Mouse (Mus musculus) lung, embryonic 14.5 days (tissue): ENCODE measurements around the gene Lgals3. TPM values are rescaled to one million over a fixed set of nuclear protein-coding genes. Genes with fewer than 3 reads are reported as not detected.

Experiments used
- ATAC-seq: fragments of 200-750 bp; cut with Nextera tagmentation; 2 replicates; pipeline ENCODE4 v1.8.0; 2017; ENCODE audit warnings: mild to moderate bottlenecking, moderate TSS enrichment, moderate library complexity; ENCODE audit not compliant: insufficient read depth
- DNase-seq: peaks from one replicate; pipeline ENCODE4 v3.0.0-alpha.2; 2015
- H3K27ac ChIP-seq: fragments of 300-500 bp; sonication (generic); 2 replicates; pipeline ENCODE4 v1.5.1; 2014; ENCODE audit warnings: low read depth, mild to moderate bottlenecking, moderate library complexity
- H3K27me3 ChIP-seq: fragments of 300-500 bp; sonication (generic); 2 replicates; pipeline ENCODE4 v1.6.1; 2014; ENCODE audit warnings: low read length, control low read depth; ENCODE audit not compliant: insufficient read depth
- H3K36me3 ChIP-seq: fragments of 300-500 bp; sonication (generic); 2 replicates; pipeline ENCODE4 v1.6.1; 2014; ENCODE audit warnings: control low read depth; ENCODE audit not compliant: insufficient read depth
- H3K4me1 ChIP-seq: fragments of 300-500 bp; sonication (generic); 2 replicates; pipeline ENCODE4 v1.6.1; 2014; ENCODE audit warnings: antibody characterized with exemption, control low read depth; ENCODE audit not compliant: insufficient read depth
- H3K4me2 ChIP-seq: fragments of 300-500 bp; sonication (generic); 2 replicates; pipeline ENCODE4 v1.6.1; 2014; ENCODE audit warnings: mild to moderate bottlenecking
- H3K4me3 ChIP-seq: fragments of 300-500 bp; sonication (generic); 2 replicates; pipeline ENCODE4 v1.5.1; 2014; ENCODE audit warnings: low read depth, low read length
- H3K9ac ChIP-seq: fragments of 300-500 bp; sonication (generic); 2 replicates; pipeline ENCODE4 v1.6.1; 2014
- H3K9me3 ChIP-seq: fragments of 300-500 bp; sonication (generic); 2 replicates; pipeline ENCODE4 v1.6.1; 2016; ENCODE audit warnings: low read depth, low read length, control low read depth
- CTCF ChIP-seq: IDR thresholded peaks from 2 replicates; pipeline ENCODE4 v1.5.1; 2016; ENCODE audit warnings: antibody characterized with exemption, low read depth
- WGBS: fragments of 180-500 bp; shearing (Covaris S2); extraction: QIAGEN DNeasy Blood & Tissue Kit; methylation state at CpG from one replicate; pipeline ENCODE4 v1.1.7; 2014; 5-methylcytosine and 5-hydroxymethylcytosine counted together
- polyA plus RNA-seq: library from polyadenylated mRNA; unstranded; fragments of >200 nt; fragmentation: Nextera tagmentation; extraction: Ambion mirVana; gene quantifications from 2 replicates; pipeline ENCODE4 v1.2.1, GENCODE M21; 2014

The Lgals3 gene
- polyA plus RNA-seq, 1 experiment from 2014 or later = 8.1 TPM

DNA sequence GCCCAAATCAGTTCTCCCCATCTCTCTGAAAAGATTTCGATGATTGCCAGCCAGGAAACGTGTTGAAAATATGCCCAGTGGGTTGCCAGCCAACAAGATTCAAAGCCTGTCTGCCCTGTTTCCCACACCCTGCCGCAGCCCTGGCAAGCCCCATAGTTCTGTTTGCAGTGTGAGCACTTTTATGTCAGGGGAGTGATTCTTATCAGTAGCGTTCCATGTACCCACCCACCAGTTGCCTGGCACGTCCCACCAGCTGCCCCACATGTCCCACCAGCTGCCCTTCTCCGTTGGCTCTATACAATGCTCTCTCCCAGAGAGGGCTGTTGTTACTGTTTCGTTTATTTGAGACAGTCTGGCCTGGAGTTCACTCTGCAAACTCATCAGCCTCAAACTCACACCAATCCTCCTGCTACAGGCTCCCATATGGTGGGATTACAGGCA lies 650 bp upstream of the Lgals3 start:
- WGBS = 29% methylated on average over 7 of the region's 7 CpGs
- Histone ChIP-seq H3K4me1 (peaks cover 8% of the 10 kb centered on the region; the same call in 1 of the 2 replicates), H3K4me3 (no peak overlapping the region), H3K9me3 (no peaks in the 10 kb centered on the region), H3K27me3 (no peaks in the 10 kb centered on the region), H3K36me3 (no peaks in the 10 kb centered on the region), H3K4me2 (no peak overlapping the region), H3K27ac (peak overlapping the region; percentile 48; the same call in 1 of the 2 replicates), H3K9ac (no peak overlapping the region)
- peak; percentile 43 for DNase-seq
- ATAC-seq = peak; percentile 63; the same call in 1 of the 2 replicates
- no peak for TF ChIP-seq CTCF

DNA sequence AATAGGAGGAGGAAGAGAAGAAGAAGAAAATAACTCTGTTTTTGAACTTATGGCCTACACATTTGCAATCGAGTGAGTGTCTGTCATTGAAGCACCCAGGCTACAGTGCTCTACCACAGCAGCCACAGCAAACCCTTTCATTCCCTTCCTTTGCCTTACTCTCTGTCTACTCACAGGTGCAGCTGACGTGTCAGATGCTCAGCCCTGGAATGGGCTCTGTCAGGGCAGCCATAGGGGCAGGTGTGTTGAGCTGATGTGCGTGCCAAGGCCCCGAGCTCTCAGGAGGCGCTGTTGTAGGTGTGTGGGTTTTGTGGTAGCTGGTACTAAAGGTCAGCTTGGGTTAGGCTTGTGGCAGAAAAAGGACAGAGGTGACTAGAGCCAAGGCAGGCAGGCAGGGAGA lies 2.2 kb downstream of the Lgals3 start:
- DNase-seq (no peak), ATAC-seq (no peak)
- Histone ChIP-seq H3K4me3 (no peak overlapping the region), H3K27me3 (peaks cover 21% of the 10 kb centered on the region), H3K9me3 (no peaks in the 10 kb centered on the region), H3K36me3 (no peaks in the 10 kb centered on the region), H3K27ac (no peak overlapping the region), H3K4me1 (peaks cover 8% of the 10 kb centered on the region; the same call in 1 of the 2 replicates), H3K4me2 (no peak overlapping the region), H3K9ac (no peak overlapping the region)
- no peak for TF ChIP-seq CTCF
- WGBS = 87% methylated on average over 5 of the region's 5 CpGs

DNA sequence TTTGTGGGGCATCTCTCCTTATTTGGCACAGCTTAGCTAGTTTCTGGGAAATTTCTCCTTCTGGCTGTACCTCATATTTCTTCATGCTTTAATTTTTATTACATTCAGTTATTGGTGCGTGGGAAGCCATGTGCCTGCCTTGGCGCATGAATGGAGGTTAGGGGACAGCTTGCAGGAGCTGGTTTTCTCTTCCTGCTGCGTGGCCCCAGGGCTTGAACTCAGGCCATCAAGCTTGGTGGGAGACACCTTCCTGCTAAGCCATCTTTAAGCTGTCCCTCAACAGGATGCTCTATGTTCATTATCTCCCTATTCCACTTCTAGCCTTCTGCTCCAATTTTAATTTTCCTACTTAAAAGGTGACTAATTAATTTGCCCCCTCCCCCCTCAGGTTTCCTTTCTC lies 3.2 kb downstream of the Lgals3 start:
- Histone ChIP-seq H3K9ac (no peak overlapping the region), H3K4me1 (0 out of 2 replicates have a peak, but pooled peaks cover 4% of the 10 kb centered on the region), H3K27ac (no peak overlapping the region), H3K36me3 (no peaks in the 10 kb centered on the region), H3K4me3 (no peak overlapping the region), H3K27me3 (peaks cover 21% of the 10 kb centered on the region), H3K4me2 (no peak overlapping the region), H3K9me3 (no peaks in the 10 kb centered on the region)
- no peak for ATAC-seq
- WGBS = 79% methylated on average over 3 of the region's 3 CpGs
- DNase-seq = no peak
- no peak for TF ChIP-seq CTCF

DNA sequence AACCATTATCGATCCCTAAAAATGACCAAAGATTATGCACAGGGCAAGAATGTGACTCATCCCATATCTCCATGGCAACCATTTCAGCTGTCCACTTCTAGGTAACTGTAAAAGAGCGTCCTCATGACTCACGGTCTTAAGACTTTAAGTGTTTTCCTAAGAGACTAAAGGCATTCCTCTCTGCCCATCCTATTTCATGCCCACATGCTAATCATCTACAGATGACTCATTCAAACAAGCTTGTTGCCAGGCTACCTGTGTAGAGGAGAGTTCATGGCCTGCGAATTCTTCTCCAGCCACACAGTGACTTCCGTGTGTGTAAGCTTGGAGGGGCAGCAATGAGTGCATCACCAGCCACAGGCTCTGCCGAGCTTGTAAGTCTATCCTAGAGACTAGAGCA lies 4.1 kb downstream of the Lgals3 start:
- H3K4me1 ChIP-seq = 0 out of 2 replicates have a peak, but pooled peaks cover 4% of the 10 kb centered on the region
- H3K27ac ChIP-seq = no peak overlapping the region
- peaks cover 21% of the 10 kb centered on the region for H3K27me3 ChIP-seq
- H3K4me3 ChIP-seq = no peak overlapping the region
- TF ChIP-seq CTCF = no peak
- no peak overlapping the region for H3K9ac ChIP-seq
- WGBS = 53% methylated on average over 6 of the region's 6 CpGs
- DNase-seq (peak; percentile 37), ATAC-seq (no peak)
- no peaks in the 10 kb centered on the region for H3K9me3 ChIP-seq
- H3K4me2 ChIP-seq = no peak overlapping the region
- no peaks in the 10 kb centered on the region for H3K36me3 ChIP-seq

DNA sequence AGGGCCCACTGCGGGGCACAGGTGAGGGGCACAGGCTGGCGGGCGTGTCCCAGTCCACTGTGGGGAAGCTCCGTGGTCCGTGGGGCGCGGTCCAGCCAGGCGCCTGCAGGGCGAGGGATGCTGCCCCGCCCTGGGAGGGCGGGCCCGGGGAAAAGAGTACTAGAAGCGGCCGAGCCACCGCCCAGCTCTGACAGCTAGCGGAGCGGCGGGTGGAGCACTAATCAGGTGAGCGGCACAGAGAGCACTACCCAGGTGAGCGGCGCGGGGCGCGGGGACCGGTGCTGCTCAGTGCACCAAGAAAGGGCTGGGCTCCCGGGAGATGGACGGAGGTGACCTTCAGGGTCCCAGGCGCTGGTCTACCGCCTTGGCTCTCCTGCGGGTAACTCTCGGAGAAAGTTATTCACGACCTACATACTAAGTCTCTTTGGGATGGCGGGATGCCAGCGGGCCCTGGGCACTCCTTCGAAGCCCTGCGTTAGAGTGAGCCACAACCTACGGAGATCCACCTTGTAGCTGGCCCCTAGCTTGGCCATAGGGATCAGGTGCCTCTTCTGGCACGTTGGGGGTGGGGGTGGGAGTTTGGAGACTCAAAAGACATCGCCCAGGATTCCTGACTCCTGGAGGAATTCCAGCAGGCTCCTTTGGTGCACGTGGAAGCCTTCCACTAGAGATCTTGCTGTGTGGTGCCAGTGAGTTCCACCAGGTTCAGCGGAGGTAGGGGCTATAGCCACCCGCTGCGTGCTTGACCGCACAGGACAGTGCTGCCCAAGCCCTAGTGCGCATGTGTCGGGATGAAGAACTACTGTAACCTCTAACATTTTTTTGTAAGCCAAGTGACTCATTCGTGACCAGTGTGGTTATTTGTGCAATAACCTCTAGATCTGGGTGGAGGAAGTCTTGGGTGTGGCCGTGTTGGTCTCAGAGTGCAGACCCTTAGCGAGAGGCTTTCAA lies 6.5 kb downstream of the Lgals3 start:
- H3K4me3 ChIP-seq = peak overlapping the region; percentile 27
- H3K9me3 ChIP-seq = no peaks in the 10 kb centered on the region
- 0 out of 2 replicates have a peak overlapping the region, but pooled peaks have one; percentile 17 for H3K9ac ChIP-seq
- H3K36me3 ChIP-seq = no peaks in the 10 kb centered on the region
- ATAC-seq (peak; percentile 52; the same call in 1 of the 2 replicates), DNase-seq (peak; percentile 31)
- TF ChIP-seq CTCF = no peak
- H3K27me3 ChIP-seq = peaks cover 21% of the 10 kb centered on the region
- H3K27ac ChIP-seq = no peak overlapping the region
- peak overlapping the region; percentile 58 for H3K4me2 ChIP-seq
- WGBS = 13% methylated on average over 48 of the region's 49 CpGs
- H3K4me1 ChIP-seq = no peaks in the 10 kb centered on the region

DNA sequence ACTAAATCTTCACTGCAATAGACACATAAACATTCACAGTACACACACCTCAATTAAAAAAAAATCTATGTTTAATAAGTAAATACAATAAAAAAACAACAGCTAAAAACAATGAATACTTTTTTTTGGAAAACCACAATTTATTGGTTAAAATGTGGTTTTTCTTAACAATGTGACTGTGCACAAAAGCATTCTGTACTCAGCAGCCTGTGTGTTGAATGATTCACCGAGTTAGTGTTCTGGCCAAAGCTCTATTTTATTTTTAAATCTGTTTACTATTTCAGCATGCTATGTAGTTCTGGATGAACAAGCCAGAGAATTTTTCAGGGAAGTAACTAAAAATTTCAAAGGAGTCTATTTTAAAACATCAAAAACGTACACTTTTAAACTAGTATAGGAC lies 9.0 kb downstream of the Lgals3 start:
- ATAC-seq = no peak
- DNase-seq = no peak

DNA sequence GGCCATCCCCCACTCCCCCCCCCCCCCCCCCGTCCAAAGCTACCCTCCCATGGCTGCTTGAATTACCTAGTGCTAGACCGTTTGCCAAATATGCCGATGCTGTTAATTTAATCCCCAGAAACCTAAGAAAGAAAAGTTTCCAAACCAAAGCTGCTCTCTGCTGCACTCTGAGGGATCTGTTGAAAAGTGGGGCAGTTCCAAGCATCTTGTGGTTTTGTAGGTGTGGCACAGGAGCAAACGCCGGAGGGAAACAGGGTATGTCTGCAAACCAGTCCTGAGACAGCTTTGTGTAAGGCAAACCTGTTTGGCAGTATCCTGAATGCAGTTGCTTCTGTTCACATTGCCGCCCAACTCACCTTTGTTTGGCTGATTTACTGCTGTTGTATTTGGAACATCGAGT lies 10.8 kb downstream of the Lgals3 start:
- H3K36me3 ChIP-seq = no peaks in the 10 kb centered on the region
- ATAC-seq (no peak), DNase-seq (no peak)
- H3K27me3 ChIP-seq = peaks cover 12% of the 10 kb centered on the region
- no peaks in the 10 kb centered on the region for H3K4me1 ChIP-seq
- H3K9me3 ChIP-seq = no peaks in the 10 kb centered on the region
- 73% methylated on average over 7 of the region's 7 CpGs for WGBS
- no peak overlapping the region for H3K27ac ChIP-seq
- H3K4me3 ChIP-seq = no peak overlapping the region
- no peak overlapping the region for H3K4me2 ChIP-seq
- TF ChIP-seq CTCF = no peak
- H3K9ac ChIP-seq = no peak overlapping the region

More for the DNA sequence above, 9.0 kb downstream of the Lgals3 start:
- H3K27ac ChIP-seq = no peak overlapping the region
- no peaks in the 10 kb centered on the region for H3K4me1 ChIP-seq
- H3K4me3 ChIP-seq = no peak overlapping the region
- no peaks in the 10 kb centered on the region for H3K9me3 ChIP-seq
- no peak overlapping the region for H3K4me2 ChIP-seq
- WGBS = 66% methylated on average over 2 of the region's 2 CpGs
- H3K9ac ChIP-seq = no peak overlapping the region
- peaks cover 21% of the 10 kb centered on the region for H3K27me3 ChIP-seq
- no peaks in the 10 kb centered on the region for H3K36me3 ChIP-seq
- TF ChIP-seq CTCF = no peak
